Mouse (Mus musculus): ENCODE measurements around the gene Krt39.

The Krt39 gene

GRCm38 (mm10) chr11:99521288-99521860, at the start of gene Krt39:
Gene Krt39, minus strand, starts transcription at chr11:99521338.
- no peak for DNase-seq (ENCODE audit: low spot score)

GRCm38 (mm10) chr11:99566530-99566929, 45.4 kb upstream of the Krt39 start, which contains the start of gene Krtap3-1:
Gene Krtap3-1, minus strand, starts transcription at chr11:99566630.
- no peak for DNase-seq (ENCODE audit: low spot score)

- DNase-seq (ENCODE audit: low spot score) = no peak
Measured at GRCm38 (mm10) chr11:99562580-99562979, 41.4 kb upstream of the Krt39 start.

GRCm38 (mm10) chr11:99559366-99559765, 38.2 kb upstream of the Krt39 start, which contains the start of gene Gm11939:
Gene Gm11939, minus strand, starts transcription at chr11:99559466.
- no peak for DNase-seq (ENCODE audit: low spot score)

- no peak for DNase-seq (ENCODE audit: low spot score)
Measured at GRCm38 (mm10) chr11:99557976-99558745, 37.0 kb upstream of the Krt39 start.

GRCm38 (mm10) chr11:99556753-99557152, 35.6 kb upstream of the Krt39 start, which contains the start of gene Krtap3-2:
Gene Krtap3-2, minus strand, starts transcription at chr11:99556853.
- no peak for DNase-seq (ENCODE audit: low spot score)

- DNase-seq (ENCODE audit: low spot score) = no peak
Measured at GRCm38 (mm10) chr11:99556195-99556594, 35.1 kb upstream of the Krt39 start.

GRCm38 (mm10) chr11:99550765-99551164, 29.6 kb upstream of the Krt39 start, which contains the start of gene Krtap3-3:
Gene Krtap3-3, minus strand, starts transcription at chr11:99550865.
- DNase-seq (ENCODE audit: low spot score) = no peak

- DNase-seq (ENCODE audit: low spot score) = no peak
Measured at GRCm38 (mm10) chr11:99547892-99548291, 26.8 kb upstream of the Krt39 start.

- DNase-seq (ENCODE audit: low spot score) = no peak
Measured at GRCm38 (mm10) chr11:99539721-99540120, 18.6 kb upstream of the Krt39 start.

- no peak for DNase-seq (ENCODE audit: low spot score)
Measured at GRCm38 (mm10) chr11:99514098-99514497, 7.0 kb downstream of the Krt39 start.

- DNase-seq (ENCODE audit: low spot score) = no peak
Measured at GRCm38 (mm10) chr11:99500095-99500805, 20.9 kb downstream of the Krt39 start.

GRCm38 (mm10) chr11:99496460-99496859, 24.7 kb downstream of the Krt39 start:
- no peak for DNase-seq (ENCODE audit: low spot score)

GRCm38 (mm10) chr11:99494741-99495140, 26.4 kb downstream of the Krt39 start:
- no peak for DNase-seq (ENCODE audit: low spot score)

- no peak for DNase-seq (ENCODE audit: low spot score)
Measured at GRCm38 (mm10) chr11:99493574-99493850, 27.6 kb downstream of the Krt39 start.

- DNase-seq (ENCODE audit: low spot score) = no peak
Measured at GRCm38 (mm10) chr11:99492733-99493573, 28.2 kb downstream of the Krt39 start, which contains the start of gene Krt23. Gene Krt23, minus strand, starts transcription at chr11:99493137.

GRCm38 (mm10) chr11:99491040-99491439, 30.1 kb downstream of the Krt39 start:
- DNase-seq (ENCODE audit: low spot score) = no peak

GRCm38 (mm10) chr11:99490624-99491023, 30.5 kb downstream of the Krt39 start:
- DNase-seq (ENCODE audit: low spot score) = no peak

- DNase-seq (ENCODE audit: low spot score) = peak; percentile 13
Measured at GRCm38 (mm10) chr11:99489233-99489632, 31.9 kb downstream of the Krt39 start.

- no peak for DNase-seq (ENCODE audit: low spot score)
Measured at GRCm38 (mm10) chr11:99474981-99475380, 46.2 kb downstream of the Krt39 start.

- DNase-seq (ENCODE audit: low spot score) = no peak
Measured at GRCm38 (mm10) chr11:99473433-99473832, 47.7 kb downstream of the Krt39 start.

GRCm38 (mm10) chr11:99472405-99472804, 48.7 kb downstream of the Krt39 start:
- no peak for DNase-seq (ENCODE audit: low spot score)
